Mouse (Mus musculus) heart, adult 9 months (tissue): ENCODE data around the gene Abl2.

Source experiments
- DNase-seq, 2 experiments: peaks; one replicate each; pipeline ENCODE4 v3.0.0; 2022; ENCODE audit warnings: low spot score in 2 of 2

Gene Abl2

DNA sequence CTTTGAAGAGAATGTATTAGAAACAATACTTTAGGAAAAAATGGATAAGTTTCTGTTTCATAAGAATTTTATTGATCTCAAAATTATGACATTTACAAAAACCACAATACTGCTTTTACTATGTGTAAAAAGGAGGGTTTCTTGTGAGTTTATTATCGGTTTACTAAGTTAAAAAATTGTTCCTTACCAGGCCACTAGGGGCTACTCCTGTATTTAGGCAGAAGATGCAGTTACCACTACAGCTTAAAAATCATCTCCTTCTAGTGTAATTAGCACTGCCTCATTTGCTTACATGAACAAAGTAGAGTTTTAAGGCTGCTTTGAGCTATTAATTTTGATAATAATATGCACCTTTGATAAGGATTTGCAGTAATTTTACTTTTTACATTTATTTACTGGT is 25.6 kb downstream of the Abl2 start:
- DNase-seq: no peak

DNA sequence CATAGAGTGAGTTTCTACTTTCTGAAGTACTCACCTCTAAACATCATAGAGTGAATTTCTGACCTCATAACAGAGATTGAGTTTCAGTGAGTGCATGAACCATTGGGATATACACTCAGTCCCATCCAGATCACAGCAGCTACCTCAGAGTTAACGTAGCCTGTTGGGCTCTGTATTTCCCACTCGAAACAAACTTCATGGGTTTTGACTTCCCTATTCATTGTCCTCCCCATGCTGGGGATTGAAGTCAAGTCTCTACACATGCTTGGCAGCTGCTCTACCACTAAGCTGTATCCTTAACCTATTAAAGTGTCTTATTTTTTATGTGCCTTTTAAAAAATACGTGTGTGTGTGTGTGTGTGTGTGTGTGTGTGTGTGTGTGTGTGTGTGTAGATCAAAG is 26.9 kb downstream of the Abl2 start:
- no peak for DNase-seq

DNA sequence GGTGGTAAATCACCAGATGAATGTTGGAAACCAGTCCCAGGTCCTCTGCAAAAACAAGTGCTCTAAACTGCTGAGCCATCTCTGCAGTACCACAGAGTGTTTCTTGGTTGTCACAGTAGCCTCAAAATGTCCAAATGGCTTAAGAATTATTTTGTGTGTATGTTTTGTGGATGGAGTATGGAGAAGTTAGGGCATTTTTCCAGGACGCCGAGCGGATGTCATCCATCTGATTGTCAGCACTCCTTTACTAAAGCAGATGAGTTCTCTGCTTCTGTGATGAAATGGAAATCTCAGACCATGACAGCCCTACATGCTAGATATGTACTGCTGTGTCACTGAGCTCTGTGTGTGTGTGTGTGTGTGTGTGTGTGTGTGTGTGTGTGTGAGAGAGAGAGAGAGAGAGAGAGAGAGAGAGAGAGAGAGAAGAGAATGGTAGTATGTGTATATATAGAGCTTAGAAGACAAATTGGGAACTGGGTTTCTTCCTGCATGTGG is 31.3 kb downstream of the Abl2 start:
- DNase-seq: no peak

DNA sequence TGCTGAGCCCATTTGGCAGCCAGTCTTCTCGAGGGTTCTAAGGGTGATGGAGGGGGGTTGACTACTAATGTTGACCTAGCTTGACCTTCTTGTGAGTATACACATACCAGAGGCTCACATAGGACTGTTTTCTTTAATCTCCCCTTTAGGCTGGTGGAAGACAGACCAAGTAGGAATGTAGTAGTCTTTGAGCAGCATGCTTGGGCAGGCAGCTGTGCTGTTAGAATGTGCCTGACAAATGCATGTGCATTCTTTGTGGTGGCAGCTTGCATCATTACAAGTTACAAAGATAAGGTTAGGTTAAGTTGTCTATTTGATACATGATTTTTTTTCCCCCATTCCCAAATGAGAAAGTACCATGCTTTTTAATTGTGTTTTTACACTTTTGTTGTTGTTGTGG is 31.8 kb downstream of the Abl2 start:
- DNase-seq: no peak

- no peak for DNase-seq
Observed at GRCm38 (mm10) chr1:156593267-156593666, 34.7 kb downstream of the Abl2 start.

GRCm38 (mm10) chr1:156597089-156597488 is 38.5 kb downstream of the Abl2 start:
- DNase-seq: no peak

DNA sequence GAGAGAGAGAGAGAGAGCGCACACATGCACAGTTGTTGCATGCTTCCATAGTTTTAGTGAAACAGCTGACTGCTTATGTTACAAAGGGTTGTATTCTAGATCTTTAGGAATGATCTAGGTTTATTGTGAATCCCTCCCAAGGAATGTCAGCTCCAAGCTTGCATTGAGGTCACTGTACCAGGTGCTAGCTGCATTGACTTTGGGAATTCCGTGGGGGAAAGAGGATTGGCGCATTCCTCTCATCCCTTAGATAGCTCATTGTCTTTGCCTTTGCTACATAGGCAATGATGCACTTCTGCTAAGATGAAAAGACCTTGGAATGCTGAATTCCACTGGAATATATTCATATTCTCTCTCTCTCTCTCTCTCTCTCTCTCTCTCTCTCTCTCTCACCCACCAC is 44.0 kb downstream of the Abl2 start:
- no peak for DNase-seq

DNA sequence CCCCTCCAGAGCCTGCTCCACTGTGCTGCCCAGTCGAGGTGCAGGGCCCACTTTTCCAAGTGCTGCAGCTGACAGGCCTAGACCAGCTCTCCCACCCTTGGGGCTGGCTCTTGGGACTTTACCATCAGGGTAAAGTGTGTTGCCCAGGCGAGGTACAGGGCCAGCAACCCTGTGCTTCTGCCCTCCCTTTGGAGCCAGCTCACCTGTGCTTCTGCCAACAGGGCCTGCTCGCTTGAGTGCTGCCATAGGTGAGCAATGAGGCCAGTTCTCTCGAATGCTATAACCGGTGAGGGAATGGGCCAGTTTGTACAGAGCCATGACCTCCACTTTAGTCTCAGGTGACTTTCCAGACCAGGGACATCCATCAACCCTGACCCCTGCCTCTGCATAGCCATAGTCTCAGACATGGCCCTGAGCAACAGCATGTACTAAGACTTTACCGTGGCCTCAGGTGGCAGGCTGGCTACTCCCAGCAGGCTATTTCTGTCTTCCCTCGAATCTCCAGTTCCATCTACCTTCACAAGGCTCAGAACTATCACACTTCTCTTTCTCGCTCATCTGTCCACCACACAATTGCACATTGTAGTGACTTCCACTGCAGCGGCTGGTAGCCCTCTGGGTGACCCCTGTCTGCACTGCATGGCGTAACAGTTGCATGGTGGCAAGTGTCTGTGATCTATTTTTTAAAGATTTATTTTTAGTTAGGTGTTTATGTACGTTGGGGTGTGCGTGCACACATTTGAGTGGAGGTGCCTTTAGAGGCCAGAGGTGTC is 46.7 kb downstream of the Abl2 start:
- DNase-seq: no peak

- no peak for DNase-seq
Observed at GRCm38 (mm10) chr1:156605940-156606339, 47.4 kb downstream of the Abl2 start.

DNA sequence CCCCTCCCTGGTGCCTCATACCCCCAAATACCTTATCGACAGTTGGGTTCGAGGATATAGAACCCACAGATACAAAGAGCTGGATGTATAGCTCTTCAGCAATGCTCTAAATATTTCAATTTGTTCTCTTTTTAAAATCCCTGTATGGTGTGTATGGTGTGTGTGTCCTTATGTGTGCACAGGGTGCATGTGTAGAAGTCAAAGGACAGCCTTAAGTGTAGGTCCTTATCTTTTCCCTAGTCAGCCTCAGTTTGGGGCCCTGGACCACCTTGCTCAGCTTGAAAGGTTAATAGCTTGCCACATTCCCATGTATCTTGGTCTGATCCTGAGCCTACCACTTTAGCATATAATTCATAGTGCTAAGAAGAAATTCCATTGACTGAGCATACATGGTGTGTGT is 49.9 kb downstream of the Abl2 start:
- no peak for DNase-seq

- DNase-seq: no peak
Observed at GRCm38 (mm10) chr1:156610257-156610656, 51.7 kb downstream of the Abl2 start.

GRCm38 (mm10) chr1:156613855-156614530 is 55.4 kb downstream of the Abl2 start:
- peak in 1 of 2 experiments; percentile 11 for DNase-seq

GRCm38 (mm10) chr1:156614710-156615109 is 56.1 kb downstream of the Abl2 start:
- DNase-seq: no peak

DNA sequence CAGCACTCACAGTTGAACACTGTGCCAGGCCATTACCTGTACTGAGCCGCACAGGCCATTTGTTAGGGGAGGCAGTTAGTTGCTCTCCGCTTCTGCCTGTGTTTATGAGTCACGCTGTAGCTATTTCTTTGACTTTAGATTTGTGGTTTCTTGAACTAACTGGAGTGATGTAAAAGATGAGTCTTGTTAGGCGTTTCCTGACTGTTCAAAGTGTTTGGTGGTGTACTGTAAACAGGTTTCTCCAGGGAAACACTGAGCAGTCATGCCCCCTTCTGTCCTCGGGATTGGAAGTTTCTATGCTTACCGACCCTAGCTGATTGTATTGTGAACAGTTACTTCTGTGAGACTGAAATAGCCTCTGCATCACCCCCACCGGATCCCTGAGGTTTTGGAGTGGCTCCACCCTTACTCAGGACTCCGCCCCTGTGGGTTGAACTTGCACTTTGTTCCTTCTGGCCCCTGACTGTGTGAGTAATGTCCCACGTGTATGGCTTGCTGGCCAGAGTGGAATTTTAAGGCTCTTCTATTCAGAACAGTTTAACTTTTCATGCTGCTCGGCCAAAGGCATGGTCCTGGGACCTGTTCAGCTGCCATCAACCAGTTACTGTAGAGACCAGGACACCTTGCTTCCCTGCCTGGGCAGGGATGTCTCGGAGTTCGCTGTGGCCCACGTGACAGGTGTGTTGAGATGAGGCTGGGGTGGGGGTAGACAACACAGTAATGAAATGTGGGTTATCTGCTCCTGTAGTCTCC is 57.0 kb downstream of the Abl2 start:
- DNase-seq: peak; percentile 88

GRCm38 (mm10) chr1:156616989-156617598 is 58.5 kb downstream of the Abl2 start:
- DNase-seq: peak in 1 of 2 experiments; percentile 24

DNA sequence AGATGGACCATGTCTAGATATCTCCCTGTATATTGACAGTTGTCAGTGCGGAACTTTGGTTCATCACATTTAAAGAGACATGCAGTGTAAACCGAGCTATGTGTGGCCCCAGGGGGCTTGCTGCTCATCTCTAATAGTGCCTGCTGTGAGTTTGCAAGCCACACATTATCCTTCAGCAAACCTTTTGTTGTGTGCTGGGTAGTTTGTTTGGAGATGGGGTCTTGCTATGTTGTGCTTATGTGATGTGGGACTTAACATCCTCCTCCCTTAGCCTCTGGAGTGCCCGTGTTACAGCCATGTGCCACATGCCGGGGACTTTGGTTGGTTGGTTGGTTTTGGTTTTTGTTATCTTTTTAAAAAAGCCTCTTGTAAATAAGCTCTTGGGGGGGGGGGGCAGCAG is 59.2 kb downstream of the Abl2 start:
- DNase-seq: no peak

DNA sequence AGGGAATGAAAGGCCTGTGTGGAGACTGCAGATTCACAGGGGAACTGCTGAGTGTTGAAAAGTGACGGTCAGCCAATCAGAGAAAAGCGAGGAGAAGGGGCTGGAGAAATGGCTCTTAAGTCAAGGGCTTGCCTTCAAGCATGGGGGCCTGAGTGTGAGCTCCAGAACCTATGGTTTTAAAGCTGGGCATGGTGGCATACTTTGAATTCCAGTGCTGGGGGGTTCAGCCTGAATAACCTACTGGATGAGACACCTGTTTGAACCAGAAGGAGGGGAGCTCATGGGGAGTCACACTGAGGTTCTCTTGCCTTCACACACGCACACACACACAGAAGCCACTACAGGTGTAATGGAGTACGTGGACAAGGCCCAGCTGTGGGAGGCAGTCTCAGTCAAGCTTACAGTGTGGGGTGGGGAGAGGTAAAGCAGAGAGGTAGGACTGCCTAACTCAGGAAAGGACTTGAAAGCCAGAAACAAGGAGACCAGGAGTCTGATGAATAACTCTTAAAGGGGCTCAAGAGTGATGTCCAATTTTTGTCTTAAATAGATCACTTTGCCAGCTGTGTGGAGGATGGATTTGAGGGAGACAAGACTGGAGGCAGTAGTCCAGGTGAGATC is 61.8 kb downstream of the Abl2 start:
- no peak for DNase-seq

DNA sequence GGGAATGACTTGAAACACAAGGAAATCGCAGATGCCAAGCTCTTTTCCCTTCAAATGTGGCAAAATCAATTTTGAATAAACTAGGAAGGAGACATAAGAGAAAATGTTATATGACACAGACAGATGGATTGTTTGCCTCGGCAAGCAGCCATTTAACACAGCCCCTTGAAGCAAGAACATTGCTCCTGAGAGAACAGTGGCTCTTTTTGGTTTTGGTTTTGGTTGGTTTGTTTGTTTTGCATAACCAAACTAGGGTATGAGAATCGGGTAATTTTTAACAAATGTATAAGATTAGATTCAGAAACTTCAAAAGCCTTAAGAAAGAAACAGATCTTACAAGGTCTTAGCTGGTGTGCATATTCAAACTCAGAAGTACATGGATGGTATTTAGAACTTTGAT is 62.4 kb downstream of the Abl2 start:
- no peak for DNase-seq

GRCm38 (mm10) chr1:156624231-156624630 is 65.6 kb downstream of the Abl2 start:
- no peak for DNase-seq

- no peak for DNase-seq
Observed at GRCm38 (mm10) chr1:156626729-156627128, 68.1 kb downstream of the Abl2 start.

- no peak for DNase-seq
Observed at GRCm38 (mm10) chr1:156629984-156630383, 71.4 kb downstream of the Abl2 start.

DNA sequence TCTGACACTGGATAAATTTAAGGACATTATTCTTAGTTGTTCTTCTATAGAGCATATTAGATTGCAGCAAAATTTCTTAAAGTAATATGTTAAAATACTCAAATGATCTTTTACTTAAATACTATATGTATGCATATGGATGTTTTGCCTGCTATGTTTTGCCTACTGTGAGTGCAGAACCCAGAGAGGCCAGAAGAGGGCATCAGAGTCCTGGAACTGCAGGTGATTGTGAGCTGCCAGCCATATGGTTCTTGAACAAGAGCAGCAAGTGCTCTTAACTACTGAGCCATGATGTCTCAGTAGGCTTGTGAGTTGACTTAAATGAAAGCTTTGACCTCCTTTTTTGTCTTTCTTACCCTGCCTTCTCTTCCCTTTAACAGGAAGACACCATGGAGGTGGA is 72.4 kb downstream of the Abl2 start:
- no peak for DNase-seq
